Mouse (Mus musculus) heart, embryonic 11.5 days (tissue): ENCODE results near the gene Rbm17. TPM values are rescaled to one million over a fixed set of nuclear protein-coding genes. Genes with fewer than 3 reads are reported as not detected.

ENCODE experiments used
- polyA plus RNA-seq: library from polyadenylated mRNA; unstranded; fragments of >200 nt; fragmentation: Nextera tagmentation; extraction: Ambion mirVana; gene quantifications from 2 replicates; pipeline ENCODE4 v1.2.1, GENCODE M21; 2014

Rbm17 gene
- polyA plus RNA-seq, 1 experiment from 2014 or later, result 106 TPM

Other genes starting within 250 kb of the Rbm17 start
- gene Pfkfb3, start 50.1 kb downstream of the Rbm17 start, polyA plus RNA-seq, result 13.8 and 17.0 TPM in 2 replicates
- gene Gm17490, start 22.1 kb upstream of the Rbm17 start, polyA plus RNA-seq, result not detected in 2 replicates
- not detected in 2 replicates for gene Il2ra, start 38.7 kb upstream of the Rbm17 start, polyA plus RNA-seq
- gene Il15ra, start 101.1 kb upstream of the Rbm17 start, polyA plus RNA-seq, result 5.8 and 6.7 TPM in 2 replicates
- gene Fbh1, start 173.4 kb upstream of the Rbm17 start, polyA plus RNA-seq, result 113 and 124 TPM in 2 replicates
- gene Ankrd16, start 173.7 kb upstream of the Rbm17 start, polyA plus RNA-seq, result 19.6 and 25.7 TPM in 2 replicates